Mouse (Mus musculus): Measurements from ENCODE around the gene Nrxn3.

Gene Nrxn3

GRCm38 (mm10) chr12:90274621-90275236 is 1552.1 kb downstream of the Nrxn3 start:
- peak; percentile 40 for DNase-seq (ENCODE audit: low read depth, low spot score)

GRCm38 (mm10) chr12:90281236-90281635 is 1558.6 kb downstream of the Nrxn3 start:
- no peak for DNase-seq (ENCODE audit: low read depth, low spot score)

GRCm38 (mm10) chr12:90283022-90283421 is 1560.3 kb downstream of the Nrxn3 start:
- DNase-seq (ENCODE audit: low read depth, low spot score), result no peak

- DNase-seq (ENCODE audit: low read depth, low spot score), result no peak
Observed at GRCm38 (mm10) chr12:90302671-90303070, 1580.0 kb downstream of the Nrxn3 start.

GRCm38 (mm10) chr12:90331806-90332205 is 1609.1 kb downstream of the Nrxn3 start:
- no peak for DNase-seq (ENCODE audit: low read depth, low spot score)

- DNase-seq (ENCODE audit: low read depth, low spot score), result no peak
Observed at GRCm38 (mm10) chr12:90332459-90332858, 1609.8 kb downstream of the Nrxn3 start.

DNA sequence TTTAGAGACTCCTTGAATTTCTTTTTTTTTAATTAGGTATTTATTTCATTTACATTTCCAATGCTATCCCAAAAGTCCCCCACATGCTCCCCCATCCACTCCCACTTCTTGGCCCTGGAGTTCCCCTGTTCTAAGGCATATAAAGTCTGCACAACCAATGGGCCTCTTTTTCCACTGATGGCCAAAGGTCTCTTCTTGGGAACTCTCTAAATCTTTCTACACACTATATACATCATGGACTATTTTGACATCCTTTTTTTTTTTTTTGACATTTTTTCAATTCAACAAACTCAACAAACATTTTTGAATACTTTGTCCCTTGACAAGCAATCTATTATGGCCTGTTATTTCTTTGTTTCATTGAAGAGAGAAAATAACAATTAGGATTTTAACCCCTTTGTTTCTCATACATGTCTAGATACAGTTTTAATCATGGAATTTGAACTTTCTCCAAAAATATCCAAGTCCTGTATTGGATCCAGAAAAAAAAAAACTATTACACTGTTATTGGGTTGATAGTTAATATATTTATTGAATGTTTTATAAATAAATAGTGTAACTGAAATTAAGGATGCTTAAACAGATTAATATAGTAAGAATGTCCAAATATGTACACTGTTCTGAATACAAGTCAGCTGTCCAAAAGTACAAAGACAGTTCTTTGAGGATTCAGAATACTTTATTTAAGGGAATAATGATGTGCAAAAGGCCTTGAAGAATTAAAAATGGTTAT is 1615.0 kb downstream of the Nrxn3 start:
- no peak for DNase-seq (ENCODE audit: low read depth, low spot score)

- no peak for DNase-seq (ENCODE audit: low read depth, low spot score)
Observed at GRCm38 (mm10) chr12:90338229-90338557, 1615.5 kb downstream of the Nrxn3 start.

All from brain, embryonic 18.5 days (tissue).